Mouse (Mus musculus) hindbrain, embryonic 12.5 days (tissue): ENCODE data around the gene Arhgap10. TPM values are rescaled to one million over a fixed set of nuclear protein-coding genes. Genes with fewer than 3 reads are reported as not detected.

ENCODE experiments used
- ATAC-seq: fragments of 200-750 bp; cut with Nextera tagmentation; 2 replicates; pipeline ENCODE4 v1.8.0; 2017; ENCODE audit warnings: moderate TSS enrichment; ENCODE audit not compliant: low FRiP score
- H3K27ac ChIP-seq: fragments of 300-500 bp; sonication (generic); 2 replicates; pipeline ENCODE4 v1.5.1; 2016; ENCODE audit warnings: mild to moderate bottlenecking
- H3K27me3 ChIP-seq: fragments of 300-500 bp; sonication (generic); 2 replicates; pipeline ENCODE4 v1.6.1; 2016; ENCODE audit warnings: mild to moderate bottlenecking
- H3K36me3 ChIP-seq: fragments of 300-500 bp; sonication (generic); 2 replicates; pipeline ENCODE4 v1.6.1; 2016; ENCODE audit warnings: mild to moderate bottlenecking
- H3K4me1 ChIP-seq: fragments of 300-500 bp; sonication (generic); 2 replicates; pipeline ENCODE4 v1.6.1; 2016
- H3K4me2 ChIP-seq: fragments of 300-500 bp; sonication (generic); replicated peaks from 2 replicates; pipeline ENCODE4 v1.6.1; 2016; ENCODE audit warnings: mild to moderate bottlenecking
- H3K4me3 ChIP-seq: fragments of 300-500 bp; sonication (generic); 2 replicates; pipeline ENCODE4 v1.5.1; 2016; ENCODE audit warnings: mild to moderate bottlenecking
- H3K9ac ChIP-seq: fragments of 300-500 bp; sonication (generic); 2 replicates; pipeline ENCODE4 v1.6.1; 2016; ENCODE audit warnings: mild to moderate bottlenecking, moderate library complexity
- H3K9me3 ChIP-seq: fragments of 300-500 bp; sonication (generic); replicated peaks from 2 replicates; pipeline ENCODE4 v1.6.1; 2016; ENCODE audit warnings: mild to moderate bottlenecking
- WGBS: fragments of 180-500 bp; shearing (Covaris S2); methylation state at CpG from one replicate; pipeline ENCODE4 v1.1.7; 2016; 5-methylcytosine and 5-hydroxymethylcytosine counted together
- polyA plus RNA-seq: library from polyadenylated mRNA; unstranded; fragments of >200 nt; fragmentation: Nextera tagmentation; extraction: Ambion mirVana; gene quantifications from 2 replicates; pipeline ENCODE4 v1.2.1, GENCODE M21; 2016

The Arhgap10 gene
- polyA plus RNA-seq, 1 experiment from 2014 or later: 16.5 TPM

- Histone ChIP-seq H3K9me3 (no peaks in the 10 kb centered on the region), H3K4me3 (no peak overlapping the region), H3K27me3 (no peaks in the 10 kb centered on the region), H3K9ac (no peak overlapping the region), H3K27ac (no peak overlapping the region), H3K4me2 (no peak overlapping the region), H3K36me3 (no peaks in the 10 kb centered on the region), H3K4me1 (no peaks in the 10 kb centered on the region)
- ATAC-seq: no peak
- 57% methylated on average over 8 of the region's 8 CpGs for WGBS
These were observed 16.7 kb upstream of the Arhgap10 start for GRCm38 (mm10) chr8:77534358-77534992.

DNA sequence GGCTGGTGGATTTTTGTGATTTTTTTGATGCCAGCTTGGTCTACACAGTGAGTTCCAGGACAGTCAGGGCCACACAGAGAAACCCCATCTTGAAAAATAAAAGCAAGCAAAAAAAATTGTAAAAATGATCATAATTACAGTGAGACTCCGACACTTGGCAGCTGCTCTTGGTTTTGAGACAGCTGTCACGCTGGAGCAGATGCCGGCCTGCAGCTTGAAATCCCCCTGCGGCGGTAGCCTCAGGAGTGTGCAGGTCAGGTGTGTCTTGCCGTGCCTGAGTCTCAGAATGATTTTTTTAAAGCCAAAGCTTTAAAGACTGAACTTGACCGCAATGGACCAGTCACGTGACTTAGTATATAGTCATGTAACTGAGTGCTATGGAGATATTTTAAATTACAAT, 8.4 kb upstream of the Arhgap10 start:
- 89% methylated on average over 8 of the region's 8 CpGs for WGBS
- Histone ChIP-seq H3K9me3 (no peaks in the 10 kb centered on the region), H3K4me1 (no peaks in the 10 kb centered on the region), H3K4me2 (no peak overlapping the region), H3K36me3 (no peaks in the 10 kb centered on the region), H3K9ac (no peak overlapping the region), H3K4me3 (no peak overlapping the region), H3K27me3 (no peaks in the 10 kb centered on the region), H3K27ac (no peak overlapping the region)
- no peak for ATAC-seq

DNA sequence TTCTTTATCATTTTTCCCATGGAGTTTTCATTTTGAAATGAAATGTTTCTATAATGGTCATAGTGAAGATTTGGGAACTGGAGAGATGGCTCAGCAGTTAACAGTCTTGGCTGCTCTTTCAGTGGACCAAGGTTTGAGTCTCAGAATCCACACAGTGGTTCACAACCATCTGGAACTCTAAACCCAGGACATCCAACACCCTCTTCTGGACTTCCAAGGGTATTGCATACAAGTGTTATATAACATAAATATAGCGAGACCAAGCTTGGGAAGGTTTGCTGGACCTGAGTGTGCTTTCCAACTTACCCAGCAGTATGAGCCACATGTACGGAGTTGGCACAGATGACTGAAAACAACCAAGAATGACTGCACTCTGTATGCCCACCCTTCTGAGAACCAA, 7.2 kb upstream of the Arhgap10 start:
- Histone ChIP-seq H3K27me3 (no peaks in the 10 kb centered on the region), H3K4me1 (no peaks in the 10 kb centered on the region)

DNA sequence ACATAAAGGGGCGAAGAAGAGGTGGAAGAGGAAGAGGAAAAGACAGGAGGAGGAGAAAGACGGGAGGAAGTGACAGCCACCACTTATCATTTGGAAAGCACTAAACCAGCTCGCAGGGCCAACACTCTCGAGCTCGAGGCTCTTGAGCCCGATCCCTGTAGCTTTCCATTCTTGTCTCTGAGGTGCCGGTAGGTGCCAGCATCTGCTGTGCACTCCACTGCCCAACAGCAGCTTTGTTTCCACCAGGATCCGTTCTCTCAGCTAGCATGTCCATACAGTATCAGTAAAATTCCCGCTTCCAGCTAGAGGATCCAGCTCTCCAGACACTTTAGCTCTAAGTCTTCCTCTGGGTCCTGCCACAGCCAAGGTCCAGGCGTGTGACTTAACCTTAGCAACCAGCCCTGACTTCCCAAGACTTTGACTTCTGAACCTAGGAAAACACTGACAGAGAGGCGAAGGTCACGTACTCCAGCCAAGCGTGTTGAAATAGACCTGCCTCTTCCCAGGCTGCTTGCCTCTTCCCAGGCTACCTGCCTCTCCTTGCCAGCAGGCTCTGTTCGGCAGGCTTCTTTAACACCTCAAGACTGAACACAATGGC, 6.4 kb upstream of the Arhgap10 start:
- Histone ChIP-seq H3K9ac (no peak overlapping the region), H3K4me3 (no peak overlapping the region), H3K27ac (no peak overlapping the region), H3K4me1 (no peaks in the 10 kb centered on the region), H3K4me2 (no peak overlapping the region), H3K9me3 (no peaks in the 10 kb centered on the region), H3K36me3 (no peaks in the 10 kb centered on the region), H3K27me3 (no peaks in the 10 kb centered on the region)
- WGBS: 80% methylated on average over 14 of the region's 14 CpGs
- ATAC-seq: no peak

More for the DNA sequence above, 7.2 kb upstream of the Arhgap10 start:
- Histone ChIP-seq H3K4me3 (no peak overlapping the region), H3K27ac (no peak overlapping the region), H3K4me2 (no peak overlapping the region), H3K9me3 (no peaks in the 10 kb centered on the region), H3K36me3 (no peaks in the 10 kb centered on the region), H3K9ac (no peak overlapping the region)
- ATAC-seq: no peak
- WGBS: 91% methylated on average over 2 of the region's 2 CpGs

DNA sequence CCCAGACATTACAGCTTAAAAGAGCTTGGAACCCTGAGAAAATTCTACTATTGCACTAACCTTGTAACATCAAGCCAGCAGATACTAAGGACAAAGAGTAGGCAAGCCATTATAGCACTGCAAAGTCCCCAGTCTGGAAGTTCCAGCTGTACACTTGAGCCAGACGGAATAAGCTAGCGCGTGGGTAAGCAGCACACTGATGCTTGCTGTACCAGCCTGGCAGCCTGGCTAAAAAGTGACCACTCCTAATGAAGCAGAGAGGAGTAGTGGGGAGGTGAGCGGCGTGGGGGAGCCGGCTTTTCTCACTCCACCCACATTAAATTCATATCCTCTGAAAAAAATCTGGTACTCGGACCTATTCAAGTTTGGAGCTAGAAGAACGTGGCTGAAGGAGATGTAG, 5.2 kb upstream of the Arhgap10 start:
- Histone ChIP-seq H3K27me3 (no peaks in the 10 kb centered on the region), H3K27ac (no peak overlapping the region), H3K4me3 (no peak overlapping the region), H3K4me2 (no peak overlapping the region), H3K9me3 (no peaks in the 10 kb centered on the region), H3K9ac (no peak overlapping the region), H3K36me3 (no peaks in the 10 kb centered on the region), H3K4me1 (0 out of 2 replicates have a peak, but pooled peaks cover 3% of the 10 kb centered on the region)
- WGBS: 90% methylated on average over 8 of the region's 8 CpGs
- ATAC-seq: no peak

DNA sequence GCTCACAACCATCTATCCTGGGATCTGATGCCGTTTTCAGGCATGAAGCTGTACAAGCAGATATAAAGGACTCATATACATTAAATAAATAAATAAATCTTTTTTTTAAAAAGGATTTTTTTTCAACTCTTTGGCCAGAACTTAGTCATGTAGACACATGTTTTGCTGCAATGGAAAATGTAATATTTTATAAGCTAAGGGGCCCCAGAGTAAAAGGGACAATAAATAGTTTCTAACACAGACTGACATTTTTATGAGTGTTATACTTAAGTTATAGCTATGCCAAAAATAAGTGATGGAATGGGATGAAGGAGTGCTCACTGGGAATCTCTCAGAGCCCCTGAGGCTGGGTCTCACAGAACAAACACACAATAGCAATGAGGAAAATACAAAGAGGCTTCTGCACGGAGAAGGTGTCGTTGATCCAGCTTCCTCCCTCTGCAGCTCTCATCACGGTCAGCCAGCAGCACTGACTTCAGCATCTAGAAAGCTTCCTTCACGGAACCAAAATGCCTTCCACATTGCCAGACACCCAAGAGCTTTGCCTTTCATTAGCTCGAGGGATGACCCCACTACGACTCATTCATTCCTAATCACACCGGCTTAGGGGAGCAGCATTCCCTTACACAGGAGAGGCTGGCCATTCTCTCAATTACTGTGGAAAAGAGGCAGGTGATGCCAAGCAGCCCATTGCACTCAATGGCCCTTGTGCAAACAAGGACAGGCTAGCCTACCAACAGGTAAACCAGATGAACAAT, 3.5 kb upstream of the Arhgap10 start:
- Histone ChIP-seq H3K4me1 (peaks cover 10% of the 10 kb centered on the region), H3K9me3 (no peaks in the 10 kb centered on the region), H3K36me3 (no peaks in the 10 kb centered on the region), H3K27me3 (peaks cover 5% of the 10 kb centered on the region), H3K4me3 (no peak overlapping the region), H3K9ac (no peak overlapping the region), H3K27ac (no peak overlapping the region), H3K4me2 (no peak overlapping the region)
- WGBS: 84% methylated on average over 8 of the region's 8 CpGs
- ATAC-seq: no peak

GRCm38 (mm10) chr8:77520601-77521000, 2.8 kb upstream of the Arhgap10 start:
- 92% methylated on average over 4 of the region's 4 CpGs for WGBS

GRCm38 (mm10) chr8:77518201-77519115, 705 bp upstream of the Arhgap10 start:
- Histone ChIP-seq H3K36me3 (no peaks in the 10 kb centered on the region), H3K4me2 (peak overlapping the region; percentile 88), H3K4me1 (peaks cover 10% of the 10 kb centered on the region), H3K4me3 (peak overlapping the region; percentile 71), H3K9ac (peak overlapping the region; percentile 72), H3K9me3 (no peaks in the 10 kb centered on the region), H3K27me3 (peaks cover 7% of the 10 kb centered on the region), H3K27ac (peak overlapping the region; percentile 30)
- 10% methylated on average over 33 of the region's 33 CpGs for WGBS
- peak; percentile 68 for ATAC-seq

More at GRCm38 (mm10) chr8:77520601-77521000, 2.8 kb upstream of the Arhgap10 start:
- no peak overlapping the region for H3K27ac ChIP-seq
- no peak overlapping the region for H3K4me3 ChIP-seq
- peaks cover 5% of the 10 kb centered on the region for H3K27me3 ChIP-seq
- no peaks in the 10 kb centered on the region for H3K36me3 ChIP-seq
- H3K9ac ChIP-seq: no peak overlapping the region
- no peaks in the 10 kb centered on the region for H3K9me3 ChIP-seq
- no peak for ATAC-seq
- no peak overlapping the region for H3K4me2 ChIP-seq
- peaks cover 10% of the 10 kb centered on the region for H3K4me1 ChIP-seq

DNA sequence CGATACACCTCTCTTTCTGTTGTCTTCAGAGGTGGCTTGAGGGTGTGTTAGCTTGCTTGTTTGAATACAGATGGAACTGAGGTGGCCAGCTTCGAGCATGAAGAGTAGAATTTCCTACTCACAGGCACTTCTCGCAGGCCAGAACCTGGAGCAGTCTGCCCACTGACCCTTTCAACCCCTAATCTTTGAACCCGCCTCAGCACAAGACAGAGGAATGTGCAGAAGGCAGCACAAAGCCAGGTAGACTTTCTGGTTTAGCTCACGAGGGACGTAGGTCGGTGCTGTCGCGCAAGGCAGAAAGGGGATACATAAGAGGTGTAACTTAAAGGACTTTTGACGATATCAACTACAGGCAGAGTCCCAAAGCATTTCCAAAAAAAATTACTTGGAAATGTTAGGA, 908 bp downstream of the Arhgap10 start:
- peaks cover 11% of the 10 kb centered on the region for H3K27me3 ChIP-seq

DNA sequence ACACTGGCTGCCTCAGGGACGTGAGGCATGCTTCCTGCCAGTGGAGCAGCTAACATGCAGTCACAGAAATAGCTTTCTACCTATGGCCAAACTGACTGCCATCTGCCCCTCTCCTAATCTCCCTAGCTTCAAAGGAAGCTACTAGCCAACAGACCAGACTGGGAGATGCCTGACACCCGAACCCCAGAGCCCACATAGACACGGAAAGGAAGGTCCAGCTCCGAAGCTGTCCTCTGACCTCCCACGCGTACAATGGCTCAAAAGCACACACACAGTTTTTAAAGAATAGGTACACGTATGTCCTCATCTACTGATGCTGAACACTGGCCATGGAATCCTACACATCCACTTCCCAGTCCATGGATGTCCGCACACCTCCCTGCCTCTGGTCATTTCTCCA, 2.0 kb downstream of the Arhgap10 start:
- Histone ChIP-seq H3K4me3 (no peak overlapping the region), H3K27me3 (peaks cover 11% of the 10 kb centered on the region), H3K27ac (no peak overlapping the region), H3K4me2 (peak overlapping the region; percentile 11), H3K4me1 (peaks cover 18% of the 10 kb centered on the region), H3K9me3 (no peaks in the 10 kb centered on the region), H3K9ac (no peak overlapping the region), H3K36me3 (no peaks in the 10 kb centered on the region)
- ATAC-seq: no peak
- WGBS: 72% methylated on average over 8 of the region's 8 CpGs

More for the DNA sequence above, 908 bp downstream of the Arhgap10 start:
- peak overlapping the region; percentile 71 for H3K4me3 ChIP-seq
- ATAC-seq: no peak
- 4% methylated on average over 10 of the region's 10 CpGs for WGBS
- H3K4me2 ChIP-seq: peak overlapping the region; percentile 88
- no peak overlapping the region for H3K27ac ChIP-seq
- no peaks in the 10 kb centered on the region for H3K36me3 ChIP-seq
- peaks cover 17% of the 10 kb centered on the region for H3K4me1 ChIP-seq
- H3K9me3 ChIP-seq: no peaks in the 10 kb centered on the region
- peak overlapping the region; percentile 72 for H3K9ac ChIP-seq

DNA sequence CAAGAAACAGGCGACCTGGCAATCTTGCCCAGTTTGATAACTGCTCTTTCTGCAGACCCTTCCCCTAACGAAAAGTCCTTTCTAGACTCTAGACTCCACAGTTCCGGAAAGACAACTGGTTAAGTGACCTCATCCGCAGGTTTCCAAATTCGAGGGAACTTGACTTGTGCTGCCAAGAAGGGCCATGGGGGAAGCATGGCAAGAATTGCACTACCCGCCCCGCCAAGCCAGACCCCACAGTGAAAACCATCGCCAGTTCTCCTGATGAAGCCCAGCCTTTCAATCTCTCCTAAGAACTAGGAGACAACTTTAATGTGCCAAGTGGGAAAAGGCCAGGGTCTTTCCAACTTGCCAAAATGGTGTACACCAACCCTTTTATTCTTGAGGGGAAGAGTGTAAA, 2.6 kb downstream of the Arhgap10 start:
- no peak overlapping the region for H3K27ac ChIP-seq
- peaks cover 11% of the 10 kb centered on the region for H3K27me3 ChIP-seq
- no peak overlapping the region for H3K4me2 ChIP-seq
- peaks cover 21% of the 10 kb centered on the region for H3K4me1 ChIP-seq
- no peaks in the 10 kb centered on the region for H3K9me3 ChIP-seq
- 93% methylated on average over 8 of the region's 8 CpGs for WGBS
- no peak overlapping the region for H3K4me3 ChIP-seq
- H3K36me3 ChIP-seq: no peaks in the 10 kb centered on the region
- H3K9ac ChIP-seq: no peak overlapping the region
- ATAC-seq: no peak
